In the genomic region with DNA sequence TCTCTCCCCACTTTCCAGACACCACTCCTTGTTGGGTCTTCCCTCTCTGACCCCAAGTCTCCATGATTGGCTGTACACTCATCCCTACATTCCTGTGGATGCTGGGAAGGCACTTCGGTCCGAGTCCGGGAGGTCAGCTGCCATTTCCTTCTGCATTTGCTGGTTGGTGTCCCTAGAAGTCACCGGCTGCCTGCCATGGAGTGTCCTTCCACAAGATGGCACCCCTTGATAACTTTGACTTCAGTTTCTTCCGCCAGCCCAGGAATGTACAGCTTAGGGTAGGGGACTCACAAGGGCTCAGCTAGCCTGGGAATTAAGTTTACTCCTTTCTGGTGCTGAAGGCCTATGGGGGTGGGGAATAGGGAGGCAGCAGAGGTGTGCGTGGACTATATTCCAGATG, we compare ENCODE assay signal across 8 mouse cellular contexts. TPM values are rescaled to one million over a fixed set of nuclear protein-coding genes. Genes with fewer than 3 reads are reported as not detected.
DNase-seq lines count a peak whose midpoint lies in the region; ATAC-seq and TF ChIP-seq lines count a peak whose summit lies in the region.

No protein-coding gene starts in this region.

- peak; percentile 79 for DNase-seq in hindbrain, embryonic 10.5 days (ENCODE audit: low spot score)
- DNase-seq in forebrain, embryonic 11.5 days (ENCODE audit: low spot score) = peak; percentile 74
- DNase-seq in left cerebral cortex, postnatal 10 days (ENCODE audit: extremely low spot score in 1 of 2, low spot score in 2 of 2) = peak; percentile 54 to 67

- peaks cover 14% of the 10 kb centered on the region; the same call in 1 of the 2 replicates for H3K27me3 ChIP-seq in hindbrain, embryonic 10.5 days (ENCODE audit: insufficient read depth, poor library complexity, severe bottlenecking)
- H3K27me3 ChIP-seq in hindbrain, embryonic 12.5 days = 0 out of 2 replicates have a peak, but pooled peaks cover 3% of the 10 kb centered on the region
- no peaks in the 10 kb centered on the region for H3K27me3 ChIP-seq in forebrain, embryonic 11.5 days (ENCODE audit: control insufficient read depth, insufficient read depth, low read length)
- H3K27me3 ChIP-seq in midbrain, embryonic 15.5 days (replicated peaks) = no peaks in the 10 kb centered on the region
- H3K27me3 ChIP-seq in stomach, embryonic 14.5 days (ENCODE audit: control insufficient read depth, insufficient read depth, low read length) = no peaks in the 10 kb centered on the region

- 22% methylated on average over 6 of the region's 6 CpGs for WGBS in hindbrain, embryonic 10.5 days
- 22% methylated on average over 6 of the region's 6 CpGs for WGBS in hindbrain, embryonic 12.5 days
- WGBS in bone marrow, adult 2 months = 15% methylated on average over 6 of the region's 6 CpGs
- 26% methylated on average over 6 of the region's 6 CpGs for WGBS in forebrain, embryonic 11.5 days
- 23% methylated on average over 6 of the region's 6 CpGs for WGBS in midbrain, embryonic 15.5 days
- 17% methylated on average over 6 of the region's 6 CpGs for WGBS in stomach, embryonic 14.5 days

- intact Hi-C loops in left cerebral cortex, postnatal 10 days (cut with DNase I) = loop anchor here (5.0 to 10.0 kb wide), 4 partner anchors 120 to 613 kb away; a partner anchor contains a TSS

- no peak for TF ChIP-seq POLR2A in bone marrow, adult 2 months (IDR thresholded peaks at IDR 0.05; ENCODE audit: borderline replicate concordance, control insufficient read depth, low read depth, low read length)

- no peak overlapping the region for H3K9ac ChIP-seq in hindbrain, embryonic 12.5 days
- H3K9ac ChIP-seq in forebrain, embryonic 11.5 days (ENCODE audit: low read length) = no peak overlapping the region
- H3K9ac ChIP-seq in midbrain, embryonic 15.5 days = no peak overlapping the region
- no peak overlapping the region for H3K9ac ChIP-seq in stomach, embryonic 14.5 days (replicated peaks; ENCODE audit: low read depth, low read length)

- no peak overlapping the region for H3K27ac ChIP-seq in hindbrain, embryonic 10.5 days
- H3K27ac ChIP-seq in hindbrain, embryonic 12.5 days = no peak overlapping the region
- H3K27ac ChIP-seq in bone marrow, adult 2 months (ENCODE audit: control insufficient read depth, insufficient read depth, low read depth, low read length, poor library complexity) = no peak overlapping the region
- H3K27ac ChIP-seq in forebrain, embryonic 11.5 days (ENCODE audit: low read depth, low read length) = no peak overlapping the region
- H3K27ac ChIP-seq in midbrain, embryonic 15.5 days = no peak overlapping the region
- H3K27ac ChIP-seq in stomach, embryonic 14.5 days (ENCODE audit: low read length) = no peak overlapping the region

- H3K36me3 ChIP-seq in hindbrain, embryonic 10.5 days = no peaks in the 10 kb centered on the region
- H3K36me3 ChIP-seq in hindbrain, embryonic 12.5 days = no peaks in the 10 kb centered on the region
- H3K36me3 ChIP-seq in forebrain, embryonic 11.5 days (ENCODE audit: control insufficient read depth, insufficient read depth, low read length) = no peaks in the 10 kb centered on the region
- no peaks in the 10 kb centered on the region for H3K36me3 ChIP-seq in midbrain, embryonic 15.5 days (replicated peaks)
- no peaks in the 10 kb centered on the region for H3K36me3 ChIP-seq in stomach, embryonic 14.5 days (ENCODE audit: control insufficient read depth, insufficient read depth, low read length)

- ATAC-seq in hindbrain, embryonic 12.5 days (ENCODE audit: low FRiP score) = no peak
- no peak for ATAC-seq in forebrain, embryonic 11.5 days (replicated peaks; ENCODE audit: low FRiP score)
- ATAC-seq in hematopoietic stem cell, adult 5-6 weeks (replicated peaks in 1 of 2; ENCODE audit: insufficient read depth in 1 of 2, low FRiP score in 2 of 2, low TSS enrichment in 1 of 2, low read depth in 1 of 2, poor library complexity in 2 of 2, severe bottlenecking in 2 of 2) = peak; percentile 82 to 85
- ATAC-seq in midbrain, embryonic 15.5 days (replicated peaks) = peak; percentile 58
- ATAC-seq in stomach, embryonic 14.5 days (ENCODE audit: insufficient number of reproducible peaks, insufficient read depth, low FRiP score, low read depth) = peak; percentile 77

- TF ChIP-seq CTCF in bone marrow, adult 2 months (IDR thresholded peaks at IDR 0.05; ENCODE audit: control insufficient read depth, insufficient read depth, low read length) = peak; percentile 69

- no peak overlapping the region for H3K4me2 ChIP-seq in hindbrain, embryonic 12.5 days (replicated peaks)
- no peak overlapping the region for H3K4me2 ChIP-seq in forebrain, embryonic 11.5 days (ENCODE audit: low read depth, low read length, severe bottlenecking)
- H3K4me2 ChIP-seq in midbrain, embryonic 15.5 days = no peak overlapping the region
- H3K4me2 ChIP-seq in stomach, embryonic 14.5 days (replicated peaks; ENCODE audit: low read depth, low read length) = no peak overlapping the region

- no peaks in the 10 kb centered on the region for H3K9me3 ChIP-seq in hindbrain, embryonic 10.5 days
- no peaks in the 10 kb centered on the region for H3K9me3 ChIP-seq in hindbrain, embryonic 12.5 days (replicated peaks)
- no peaks in the 10 kb centered on the region for H3K9me3 ChIP-seq in forebrain, embryonic 11.5 days (ENCODE audit: control insufficient read depth, low read length)
- no peaks in the 10 kb centered on the region for H3K9me3 ChIP-seq in midbrain, embryonic 15.5 days
- no peaks in the 10 kb centered on the region for H3K9me3 ChIP-seq in stomach, embryonic 14.5 days (ENCODE audit: control insufficient read depth, low read depth, low read length)

- H3K4me1 ChIP-seq in hindbrain, embryonic 10.5 days (replicated peaks) = no peaks in the 10 kb centered on the region; the same call in 1 of the 2 replicates
- H3K4me1 ChIP-seq in hindbrain, embryonic 12.5 days = no peaks in the 10 kb centered on the region
- H3K4me1 ChIP-seq in bone marrow, adult 2 months (ENCODE audit: control insufficient read depth, insufficient read depth, low read length) = no peaks in the 10 kb centered on the region
- no peaks in the 10 kb centered on the region for H3K4me1 ChIP-seq in forebrain, embryonic 11.5 days (replicated peaks; ENCODE audit: control insufficient read depth, insufficient read depth, low read length)
- no peaks in the 10 kb centered on the region for H3K4me1 ChIP-seq in midbrain, embryonic 15.5 days
- no peaks in the 10 kb centered on the region for H3K4me1 ChIP-seq in stomach, embryonic 14.5 days (ENCODE audit: control insufficient read depth, insufficient read depth, low read length)

- no peak overlapping the region for H3K4me3 ChIP-seq in hindbrain, embryonic 10.5 days
- no peak overlapping the region for H3K4me3 ChIP-seq in hindbrain, embryonic 12.5 days
- no peak overlapping the region for H3K4me3 ChIP-seq in bone marrow, adult 2 months (replicated peaks; ENCODE audit: control insufficient read depth, low read depth, low read length)
- H3K4me3 ChIP-seq in forebrain, embryonic 11.5 days (ENCODE audit: low read depth, low read length) = no peak overlapping the region
- H3K4me3 ChIP-seq in midbrain, embryonic 15.5 days = no peak overlapping the region
- H3K4me3 ChIP-seq in stomach, embryonic 14.5 days (ENCODE audit: low read depth, low read length) = no peak overlapping the region

RNA-seq across cellular contexts. Expression of a gene that starts 13.9 kb away (rescaled TPM):
- 0.39 and 0.45 TPM in 2 replicates for polyA plus RNA-seq in hindbrain, embryonic 10.5 days (2016; fragmentation: Nextera tagmentation; extraction: Ambion mirVana)
- polyA plus RNA-seq in hindbrain, embryonic 12.5 days (2016; fragmentation: Nextera tagmentation; extraction: Ambion mirVana) = 0.61 and 0.62 TPM in 2 replicates
- polyA plus RNA-seq in bone marrow, adult 2 months (2011; ENCODE audit: insufficient read depth, insufficient read length, low replicate concordance, missing spikeins) = not detected in 2 replicates
- 0.17 and 0.20 TPM in 2 replicates for polyA plus RNA-seq in forebrain, embryonic 11.5 days (2014; fragmentation: Nextera tagmentation; extraction: Ambion mirVana)
- 0.13 TPM in 1 of 2 replicates, not detected in the other for total RNA-seq in hematopoietic stem cell, adult 5-6 weeks (2017)
- 10 to 100 TPM; 46.9 to 47.8 TPM for total RNA-seq in left cerebral cortex, postnatal 10 days (2021)
- polyA plus RNA-seq in midbrain, embryonic 15.5 days (2015; fragmentation: Nextera tagmentation; extraction: Ambion mirVana) = 3.7 and 4.3 TPM in 2 replicates
- 2.5 and 2.6 TPM in 2 replicates for polyA plus RNA-seq in stomach, embryonic 14.5 days (2014; fragmentation: Nextera tagmentation; extraction: Ambion mirVana)

RNA-seq across cellular contexts. Expression of a gene that starts 49.2 kb away (rescaled TPM):
- 1,323 and 1,330 TPM in 2 replicates for polyA plus RNA-seq in hindbrain, embryonic 10.5 days (2016; fragmentation: Nextera tagmentation; extraction: Ambion mirVana)
- polyA plus RNA-seq in hindbrain, embryonic 12.5 days (2016; fragmentation: Nextera tagmentation; extraction: Ambion mirVana) = 1,318 and 1,416 TPM in 2 replicates
- 106 and 186 TPM in 2 replicates for polyA plus RNA-seq in bone marrow, adult 2 months (2011; ENCODE audit: insufficient read depth, insufficient read length, low replicate concordance, missing spikeins)
- 1,460 and 1,571 TPM in 2 replicates for polyA plus RNA-seq in forebrain, embryonic 11.5 days (2014; fragmentation: Nextera tagmentation; extraction: Ambion mirVana)
- total RNA-seq in hematopoietic stem cell, adult 5-6 weeks (2017) = 363 and 366 TPM in 2 replicates
- total RNA-seq in left cerebral cortex, postnatal 10 days (2021) = 1,000 to 10,000 TPM; 1,585 to 1,598 TPM
- polyA plus RNA-seq in midbrain, embryonic 15.5 days (2015; fragmentation: Nextera tagmentation; extraction: Ambion mirVana) = 1,262 and 1,349 TPM in 2 replicates
- polyA plus RNA-seq in stomach, embryonic 14.5 days (2014; fragmentation: Nextera tagmentation; extraction: Ambion mirVana) = 887 and 916 TPM in 2 replicates

Comparison
In these comparisons a context has a peak if more than half of its experiments do, and no peak if none do; other contexts are left out.
1. ATAC-seq: peak in hematopoietic stem cell, adult 5-6 weeks (2 of 2), midbrain, embryonic 15.5 days (single experiment) and stomach, embryonic 14.5 days (single experiment); none in hindbrain, embryonic 12.5 days (single experiment) and forebrain, embryonic 11.5 days (single experiment).
2. Peak in every context shown above with its lines, with median percentiles within 50 percentile points of each other: DNase-seq.